Mouse (Mus musculus) limb, embryonic 15.5 days (tissue): ENCODE results near the gene 9130230L23Rik. TPM values are rescaled to one million over a fixed set of nuclear protein-coding genes. Genes with fewer than 3 reads are reported as not detected.
A peak's percentile ranks its signal among the peaks of the same experiment; 100 is the strongest.

Source experiments
- ATAC-seq: fragments of 200-750 bp; cut with Nextera tagmentation; 2 replicates; pipeline ENCODE4 v1.8.0; 2017; ENCODE audit warnings: low read depth, moderate TSS enrichment; ENCODE audit not compliant: insufficient number of reproducible peaks, low FRiP score, low TSS enrichment
- H3K27ac ChIP-seq: fragments of 300-500 bp; sonication (generic); 2 replicates; pipeline ENCODE4 v1.5.1; 2015; ENCODE audit warnings: moderate library complexity, mild to moderate bottlenecking, inconsistent platforms
- H3K27me3 ChIP-seq: fragments of 300-500 bp; sonication (generic); 2 replicates; pipeline ENCODE4 v1.6.1; 2015; ENCODE audit warnings: inconsistent platforms
- H3K36me3 ChIP-seq: fragments of 300-500 bp; sonication (generic); 2 replicates; pipeline ENCODE4 v1.6.1; 2015; ENCODE audit warnings: inconsistent platforms
- H3K4me1 ChIP-seq: fragments of 300-500 bp; sonication (generic); 2 replicates; pipeline ENCODE4 v1.6.1; 2015; ENCODE audit warnings: inconsistent platforms
- H3K4me2 ChIP-seq: fragments of 300-500 bp; sonication (generic); 2 replicates; pipeline ENCODE4 v1.6.1; 2015; ENCODE audit warnings: mild to moderate bottlenecking, inconsistent platforms
- H3K4me3 ChIP-seq: fragments of 300-500 bp; sonication (generic); 2 replicates; pipeline ENCODE4 v1.5.1; 2015; ENCODE audit warnings: mild to moderate bottlenecking, inconsistent platforms
- H3K9ac ChIP-seq: fragments of 300-500 bp; sonication (generic); 2 replicates; pipeline ENCODE4 v1.6.1; 2015; ENCODE audit warnings: inconsistent platforms
- H3K9me3 ChIP-seq: fragments of 300-500 bp; sonication (generic); 2 replicates; pipeline ENCODE4 v1.6.1; 2016; ENCODE audit warnings: inconsistent platforms
- WGBS: fragments of 180-500 bp; shearing (Covaris S2); methylation state at CpG from one replicate; pipeline ENCODE4 v1.1.7; 2015; 5-methylcytosine and 5-hydroxymethylcytosine counted together
- polyA plus RNA-seq: library from polyadenylated mRNA; unstranded; fragments of >200 nt; fragmentation: Nextera tagmentation; extraction: Ambion mirVana; gene quantifications from 2 replicates; pipeline ENCODE4 v1.2.1, GENCODE M21; 2015

9130230L23Rik gene
- polyA plus RNA-seq, 1 experiment from 2014 or later, result 0.10 TPM

DNA sequence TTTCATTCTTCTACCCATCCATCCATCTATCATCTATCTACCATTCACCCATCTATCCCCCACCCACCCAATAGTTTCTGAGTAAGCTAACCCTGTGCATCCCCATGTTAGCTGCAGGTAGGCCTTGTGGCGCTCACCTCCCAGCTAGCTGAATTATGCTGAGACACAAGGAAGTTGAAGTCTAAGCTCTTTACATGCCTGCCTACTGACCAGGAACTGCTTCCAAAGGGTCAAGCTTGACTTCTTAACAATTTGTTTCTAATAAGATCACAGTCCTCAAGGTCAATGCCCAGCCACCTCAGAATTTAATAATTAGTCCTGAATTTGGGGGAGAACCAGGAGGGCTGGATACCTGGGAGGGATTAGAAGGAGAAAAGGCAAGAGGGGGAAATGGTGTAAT, 28.7 kb upstream of the 9130230L23Rik start:
- H3K36me3 ChIP-seq, result no peaks in the 10 kb centered on the region
- H3K4me1 ChIP-seq, result no peaks in the 10 kb centered on the region
- no peak overlapping the region for H3K27ac ChIP-seq
- ATAC-seq, result no peak
- no peaks in the 10 kb centered on the region for H3K9me3 ChIP-seq
- no peak overlapping the region for H3K4me3 ChIP-seq
- no peak overlapping the region for H3K4me2 ChIP-seq
- H3K27me3 ChIP-seq, result no peaks in the 10 kb centered on the region
- 90% methylated on average over 1 of the region's 1 CpGs for WGBS
- H3K9ac ChIP-seq, result no peak overlapping the region

- whole genome bisulfite sequencing, result 84% methylated on average over 5 of the region's 5 CpGs
- Histone ChIP-seq H3K36me3 (0 out of 2 replicates have a peak, but pooled peaks cover 2% of the 10 kb centered on the region), H3K9me3 (peaks cover 6% of the 10 kb centered on the region; the same call in 1 of the 2 replicates), H3K4me1 (no peaks in the 10 kb centered on the region), H3K27me3 (no peaks in the 10 kb centered on the region), H3K9ac (no peak overlapping the region), H3K27ac (no peak overlapping the region), H3K4me3 (no peak overlapping the region), H3K4me2 (no peak overlapping the region)
- no peak for ATAC-seq
Observed at GRCm38 (mm10) chr5:66031699-66032098, 27.6 kb upstream of the 9130230L23Rik start.

DNA sequence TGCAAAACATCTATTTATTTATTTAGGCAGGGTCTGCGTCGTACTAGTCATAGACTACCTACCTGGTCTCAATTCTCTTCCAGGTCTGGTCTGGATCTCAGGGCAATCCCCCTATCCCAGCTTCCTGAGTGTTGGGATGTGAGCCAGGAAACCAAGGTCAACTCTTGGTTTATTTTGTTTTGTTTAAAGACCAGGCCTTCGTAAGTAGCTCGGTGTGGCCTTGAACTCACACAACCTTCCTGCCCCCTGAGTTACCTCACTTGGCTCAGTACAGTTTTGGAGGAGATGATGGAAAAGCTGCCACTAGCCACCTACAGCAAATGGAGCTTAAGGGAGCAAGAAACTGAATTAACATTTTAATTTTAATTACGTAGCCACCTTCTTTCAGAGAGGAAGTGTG, 24.1 kb upstream of the 9130230L23Rik start:
- Histone ChIP-seq H3K4me3 (no peak overlapping the region), H3K4me2 (no peak overlapping the region), H3K27me3 (no peaks in the 10 kb centered on the region), H3K4me1 (no peaks in the 10 kb centered on the region), H3K9ac (no peak overlapping the region), H3K27ac (no peak overlapping the region), H3K36me3 (0 out of 2 replicates have a peak, but pooled peaks cover 8% of the 10 kb centered on the region), H3K9me3 (peaks cover 9% of the 10 kb centered on the region; the same call in 1 of the 2 replicates)
- no peak for ATAC-seq
- WGBS, result 89% methylated on average over 5 of the region's 5 CpGs

GRCm38 (mm10) chr5:66027206-66027605, 23.1 kb upstream of the 9130230L23Rik start:
- 96% methylated on average over 8 of the region's 8 CpGs for WGBS
- no peaks in the 10 kb centered on the region for H3K4me1 ChIP-seq
- peaks cover 9% of the 10 kb centered on the region; the same call in 1 of the 2 replicates for H3K9me3 ChIP-seq
- ATAC-seq, result no peak
- H3K36me3 ChIP-seq, result 0 out of 2 replicates have a peak, but pooled peaks cover 8% of the 10 kb centered on the region
- no peak overlapping the region for H3K4me3 ChIP-seq
- H3K27me3 ChIP-seq, result no peaks in the 10 kb centered on the region
- H3K9ac ChIP-seq, result no peak overlapping the region
- no peak overlapping the region for H3K27ac ChIP-seq
- no peak overlapping the region for H3K4me2 ChIP-seq

GRCm38 (mm10) chr5:66026796-66027195, 22.7 kb upstream of the 9130230L23Rik start:
- no peaks in the 10 kb centered on the region for H3K27me3 ChIP-seq
- 98% methylated on average over 31 of the region's 31 CpGs for WGBS
- H3K4me3 ChIP-seq, result no peak overlapping the region
- peaks cover 9% of the 10 kb centered on the region; the same call in 1 of the 2 replicates for H3K9me3 ChIP-seq
- H3K4me1 ChIP-seq, result no peaks in the 10 kb centered on the region
- H3K36me3 ChIP-seq, result 0 out of 2 replicates have a peak, but pooled peaks cover 8% of the 10 kb centered on the region
- no peak overlapping the region for H3K4me2 ChIP-seq
- no peak for ATAC-seq
- H3K9ac ChIP-seq, result no peak overlapping the region
- no peak overlapping the region for H3K27ac ChIP-seq

DNA sequence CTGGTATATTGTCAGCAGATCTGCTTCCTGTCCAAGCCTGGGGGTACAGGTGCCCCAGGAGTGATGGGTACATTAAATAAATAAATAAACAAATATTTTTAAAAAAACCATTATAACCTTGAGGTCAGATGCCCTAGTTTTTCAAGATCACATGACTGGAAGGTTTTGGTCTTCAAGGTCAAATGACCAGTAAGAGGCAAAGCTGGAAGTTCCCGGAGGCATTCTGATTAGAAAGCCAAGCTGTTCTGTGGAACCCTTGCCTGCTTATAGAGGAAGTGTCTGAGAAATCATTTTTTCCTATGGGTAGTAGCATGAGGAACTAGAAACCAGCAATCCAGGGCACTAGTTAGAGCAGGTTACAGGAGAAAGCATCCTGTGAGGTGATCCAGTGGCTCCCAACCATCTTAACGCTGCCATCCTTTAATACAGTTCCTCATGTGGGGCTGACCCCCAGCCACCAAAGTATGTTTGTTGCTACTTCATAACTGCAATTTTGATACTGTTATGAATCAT, 11.4 kb upstream of the 9130230L23Rik start:
- H3K4me2 ChIP-seq, result no peak overlapping the region
- H3K4me1 ChIP-seq, result no peaks in the 10 kb centered on the region
- H3K27ac ChIP-seq, result no peak overlapping the region
- H3K9ac ChIP-seq, result no peak overlapping the region
- H3K27me3 ChIP-seq, result no peaks in the 10 kb centered on the region
- no peaks in the 10 kb centered on the region for H3K36me3 ChIP-seq
- no peak overlapping the region for H3K4me3 ChIP-seq
- ATAC-seq, result no peak
- H3K9me3 ChIP-seq, result no peaks in the 10 kb centered on the region
- WGBS, result 91% methylated on average over 2 of the region's 2 CpGs

- no peak overlapping the region for H3K27ac ChIP-seq
- no peaks in the 10 kb centered on the region for H3K9me3 ChIP-seq
- H3K4me3 ChIP-seq, result no peak overlapping the region
- ATAC-seq, result no peak
- H3K9ac ChIP-seq, result no peak overlapping the region
- no peaks in the 10 kb centered on the region for H3K4me1 ChIP-seq
- no peaks in the 10 kb centered on the region for H3K27me3 ChIP-seq
- H3K36me3 ChIP-seq, result no peaks in the 10 kb centered on the region
- WGBS, result 98% methylated on average over 2 of the region's 2 CpGs
- no peak overlapping the region for H3K4me2 ChIP-seq
Observed at GRCm38 (mm10) chr5:66014437-66014836, 10.4 kb upstream of the 9130230L23Rik start.

- WGBS, result 83% methylated on average over 3 of the region's 3 CpGs
Observed at GRCm38 (mm10) chr5:66013999-66014398, 9.9 kb upstream of the 9130230L23Rik start.

GRCm38 (mm10) chr5:66008245-66008967, 4.3 kb upstream of the 9130230L23Rik start:
- Histone ChIP-seq H3K9ac (no peak overlapping the region), H3K36me3 (no peaks in the 10 kb centered on the region), H3K27me3 (no peaks in the 10 kb centered on the region), H3K4me3 (no peak overlapping the region), H3K4me1 (0 out of 2 replicates have a peak, but pooled peaks cover 3% of the 10 kb centered on the region), H3K4me2 (no peak overlapping the region), H3K27ac (no peak overlapping the region), H3K9me3 (no peaks in the 10 kb centered on the region)
- WGBS, result 62% methylated on average over 15 of the region's 15 CpGs
- 0 out of 2 replicates have a peak, but pooled peaks have one; percentile 40 for ATAC-seq

More at GRCm38 (mm10) chr5:66013999-66014398, 9.9 kb upstream of the 9130230L23Rik start:
- Histone ChIP-seq H3K4me1 (0 out of 2 replicates have a peak, but pooled peaks cover 3% of the 10 kb centered on the region), H3K9me3 (no peaks in the 10 kb centered on the region), H3K27me3 (no peaks in the 10 kb centered on the region), H3K9ac (no peak overlapping the region), H3K4me2 (no peak overlapping the region), H3K36me3 (no peaks in the 10 kb centered on the region), H3K27ac (no peak overlapping the region), H3K4me3 (no peak overlapping the region)
- ATAC-seq, result no peak

- ATAC-seq, result no peak
- Histone ChIP-seq H3K4me2 (no peak overlapping the region), H3K27me3 (no peaks in the 10 kb centered on the region), H3K9me3 (no peaks in the 10 kb centered on the region), H3K4me1 (peaks cover 10% of the 10 kb centered on the region), H3K9ac (no peak overlapping the region), H3K27ac (no peak overlapping the region), H3K36me3 (no peaks in the 10 kb centered on the region), H3K4me3 (no peak overlapping the region)
- WGBS, result 51% methylated on average over 16 of the region's 16 CpGs
Observed at GRCm38 (mm10) chr5:66005041-66005678, 1.1 kb upstream of the 9130230L23Rik start.

DNA sequence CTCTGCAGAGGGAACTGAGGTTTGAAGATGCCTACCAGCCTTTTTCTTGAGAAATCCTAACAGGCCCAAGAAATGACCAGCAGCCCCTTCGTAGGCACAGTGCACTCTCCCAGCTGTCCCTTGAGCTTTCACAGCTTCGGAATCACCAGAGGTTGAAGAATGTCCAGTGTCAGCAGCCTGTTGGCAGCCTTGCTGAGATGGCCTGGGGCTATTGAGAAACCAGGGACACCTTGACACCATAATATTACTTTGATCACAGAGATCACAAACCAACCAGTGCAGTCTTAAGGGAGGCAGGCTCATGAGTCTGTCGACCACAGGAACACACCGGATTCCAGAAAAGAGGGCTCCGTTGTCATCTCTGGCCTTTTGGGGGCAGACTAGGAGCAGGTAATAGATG, 2.9 kb downstream of the 9130230L23Rik start:
- Histone ChIP-seq H3K36me3 (no peaks in the 10 kb centered on the region), H3K9me3 (no peaks in the 10 kb centered on the region), H3K9ac (no peak overlapping the region), H3K27ac (no peak overlapping the region), H3K27me3 (no peaks in the 10 kb centered on the region), H3K4me2 (no peak overlapping the region), H3K4me3 (no peak overlapping the region), H3K4me1 (peaks cover 12% of the 10 kb centered on the region)
- no peak for ATAC-seq
- 54% methylated on average over 5 of the region's 5 CpGs for WGBS

DNA sequence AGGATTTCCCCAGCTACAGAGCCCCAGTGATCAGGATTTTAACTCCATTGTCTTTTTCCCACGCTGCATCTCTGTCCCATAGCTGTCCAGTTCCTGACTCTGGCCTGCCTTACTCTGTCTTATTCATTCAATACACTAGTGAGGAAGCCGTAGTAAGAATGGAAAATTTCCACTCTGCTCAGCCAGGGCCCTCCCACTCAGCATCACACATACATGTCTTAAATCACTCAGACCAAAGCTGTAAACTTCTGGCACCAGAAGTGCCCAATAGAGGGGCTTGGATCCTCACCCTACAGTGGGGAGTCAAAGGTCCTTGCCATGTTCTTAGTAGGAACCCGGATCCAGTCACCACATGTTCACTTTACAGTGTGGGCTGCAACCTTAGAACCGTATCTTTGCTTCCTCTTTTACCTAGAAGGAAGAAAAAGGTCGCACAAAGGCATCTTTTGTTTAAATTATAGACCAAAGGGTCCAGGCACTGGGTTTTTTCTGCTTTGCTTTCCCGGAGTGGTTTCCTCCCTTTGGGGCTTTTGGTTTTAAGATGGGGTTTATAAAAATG, 3.4 kb downstream of the 9130230L23Rik start:
- Histone ChIP-seq H3K4me3 (no peak overlapping the region), H3K27ac (no peak overlapping the region), H3K27me3 (no peaks in the 10 kb centered on the region), H3K4me2 (no peak overlapping the region), H3K9ac (no peak overlapping the region), H3K36me3 (no peaks in the 10 kb centered on the region), H3K9me3 (no peaks in the 10 kb centered on the region), H3K4me1 (peaks cover 12% of the 10 kb centered on the region)
- no peak for ATAC-seq
- 40% methylated on average over 6 of the region's 6 CpGs for WGBS
